Mouse (Mus musculus) brain, embryonic 14.5 days (tissue): ENCODE results near the gene Vwa1. TPM values are rescaled to one million over a fixed set of nuclear protein-coding genes. Genes with fewer than 3 reads are reported as not detected.

Experiments used
- DNase-seq: peaks from one replicate; pipeline ENCODE4 v3.0.0-alpha.2; 2011; ENCODE audit warnings: low read depth
- CTCF ChIP-seq: fragments of 200-500 bp; IDR thresholded peaks from 2 replicates; pipeline ENCODE4 v1.5.1; 2012; ENCODE audit warnings: inconsistent platforms, mild to moderate bottlenecking, moderate library complexity, borderline replicate concordance; ENCODE audit not compliant: insufficient read depth, insufficient read length; ENCODE audit errors: extremely low read depth
- POLR2A ChIP-seq: fragments of 200-500 bp; IDR thresholded peaks from 2 replicates; pipeline ENCODE4 v1.6.1; 2012; ENCODE audit warnings: mild to moderate bottlenecking, inconsistent platforms, borderline replicate concordance; ENCODE audit not compliant: poor library complexity, insufficient read depth, insufficient read length, severe bottlenecking; ENCODE audit errors: extremely low read depth
- polyA plus RNA-seq: library from polyadenylated mRNA; depleted of rRNA; stranded (reverse); fragments of >200 nt; gene quantifications from 2 replicates; pipeline ENCODE4 v1.2.3, GENCODE M21; 2012; rRNA removed

Vwa1 gene
- polyA plus RNA-seq, 1 experiment: 25.3 TPM

DNA sequence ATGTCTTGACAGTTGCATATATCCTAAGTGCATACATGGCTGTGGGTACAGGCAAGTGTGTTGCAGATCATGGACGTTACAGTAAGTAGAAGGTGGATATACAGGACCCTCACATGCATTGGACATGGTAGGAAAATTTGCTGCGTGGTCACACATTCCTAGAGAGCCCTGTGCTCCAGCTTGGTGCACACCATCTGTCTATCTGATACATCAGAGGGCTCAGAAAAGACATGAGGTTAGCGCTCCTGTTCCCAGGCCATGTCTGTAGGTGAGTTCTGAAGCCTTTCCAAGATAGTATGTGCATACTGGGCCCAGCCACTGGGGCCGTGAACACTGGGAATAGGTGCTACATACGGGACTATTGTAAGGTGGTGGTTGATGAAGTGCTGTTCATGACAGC is 38.1 kb downstream of the Vwa1 start:
- TF ChIP-seq POLR2A: no peak
- no peak for TF ChIP-seq CTCF
- no peak for DNase-seq

DNA sequence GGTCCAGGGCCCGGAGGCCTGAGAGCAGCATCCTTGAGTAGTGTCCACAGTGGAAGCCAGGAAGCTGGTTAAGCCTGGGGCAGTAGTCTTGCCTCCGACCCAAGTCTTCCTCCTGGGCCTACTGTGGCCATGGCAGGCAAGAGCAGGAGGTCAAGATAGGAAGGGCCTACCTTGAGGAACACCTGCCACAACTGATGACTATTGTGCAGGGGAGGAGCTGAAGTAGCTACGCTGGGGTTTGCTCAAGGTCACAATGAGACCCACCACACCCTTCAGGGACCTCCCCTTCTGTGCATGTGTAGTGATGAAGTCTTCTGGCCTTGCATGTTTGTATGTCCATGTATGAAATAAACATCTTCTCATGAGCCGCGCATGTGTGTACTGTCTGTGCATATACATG is 38.7 kb downstream of the Vwa1 start:
- no peak for TF ChIP-seq CTCF
- TF ChIP-seq POLR2A: no peak

DNA sequence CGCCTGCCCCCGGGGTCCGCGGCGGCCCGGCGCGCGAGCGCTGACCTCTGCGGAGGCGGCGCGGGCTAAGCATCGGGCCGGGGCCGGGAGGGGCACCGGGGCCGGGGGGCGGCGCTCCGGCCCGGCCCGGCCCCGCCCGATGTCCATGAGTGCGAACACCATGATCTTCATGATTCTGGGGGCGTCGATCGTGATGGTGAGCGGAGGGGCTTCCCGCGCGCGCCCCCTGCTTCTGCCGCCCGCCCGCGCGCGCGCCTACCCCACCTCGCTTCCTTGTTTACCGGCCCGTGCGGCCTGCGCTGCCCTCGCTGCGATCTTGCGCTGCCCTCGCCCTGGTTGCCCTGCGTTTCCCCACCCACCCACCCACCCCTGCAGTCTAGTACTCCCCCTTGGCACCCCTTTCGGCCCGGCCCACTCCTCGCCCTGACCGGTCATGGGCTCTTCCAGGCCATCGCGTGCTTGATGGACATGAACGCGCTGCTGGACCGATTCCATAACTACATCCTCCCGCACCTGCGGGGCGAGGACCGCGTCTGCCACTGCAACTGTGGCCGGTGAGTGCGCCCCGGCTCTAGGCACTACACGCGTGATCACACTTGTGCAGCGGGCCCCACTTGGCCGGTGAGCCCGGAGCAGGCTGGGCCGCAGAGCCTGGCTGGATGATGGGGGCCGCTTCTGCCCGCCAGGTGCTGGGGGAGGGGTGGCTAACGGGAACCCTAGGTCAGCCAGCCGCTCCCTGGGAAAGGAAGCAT is 39.4 kb downstream of the Vwa1 start:
- TF ChIP-seq CTCF (no peak), POLR2A (peak; percentile 6; the same call in 1 of the 2 replicates)
- DNase-seq: peak; percentile 71

More for the DNA sequence above, 38.7 kb downstream of the Vwa1 start:
- DNase-seq: peak; percentile 4

DNA sequence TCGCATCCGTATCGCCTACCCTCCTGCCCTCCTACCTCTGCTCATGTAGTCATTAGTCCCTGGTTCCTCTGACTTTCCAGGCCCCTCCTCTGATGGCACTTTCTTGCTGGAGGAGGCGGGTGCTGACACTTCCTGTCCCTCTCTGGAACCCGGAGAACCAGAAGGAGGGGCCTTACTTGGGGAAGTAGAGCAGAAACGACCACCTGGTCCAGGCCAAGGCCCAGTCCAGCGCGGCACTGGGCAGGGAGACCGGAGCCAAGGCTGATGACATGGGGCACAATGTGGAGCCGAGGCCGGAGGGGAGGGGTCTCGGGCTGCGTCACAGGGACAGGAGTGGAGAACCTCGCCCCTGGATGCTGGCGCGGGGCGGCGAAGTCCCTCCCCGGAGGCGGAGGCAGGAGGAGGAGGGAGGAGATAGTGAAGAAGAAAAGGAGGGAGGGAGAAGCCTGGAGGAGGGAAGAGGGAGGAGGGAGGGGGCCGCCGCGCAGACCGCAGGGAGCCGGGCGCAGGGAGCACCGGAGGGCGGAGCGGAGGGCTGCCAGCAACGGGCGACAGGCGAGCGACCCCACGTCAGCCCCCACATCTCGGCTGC is 40.1 kb downstream of the Vwa1 start, which contains the start of gene Tmem240:
Tmem240 (plus strand) TSS at position 451 of the 592 bp plus-strand sequence.
- peak; percentile 98 for DNase-seq
- TF ChIP-seq POLR2A: peak; percentile 78
- TF ChIP-seq CTCF: no peak

DNA sequence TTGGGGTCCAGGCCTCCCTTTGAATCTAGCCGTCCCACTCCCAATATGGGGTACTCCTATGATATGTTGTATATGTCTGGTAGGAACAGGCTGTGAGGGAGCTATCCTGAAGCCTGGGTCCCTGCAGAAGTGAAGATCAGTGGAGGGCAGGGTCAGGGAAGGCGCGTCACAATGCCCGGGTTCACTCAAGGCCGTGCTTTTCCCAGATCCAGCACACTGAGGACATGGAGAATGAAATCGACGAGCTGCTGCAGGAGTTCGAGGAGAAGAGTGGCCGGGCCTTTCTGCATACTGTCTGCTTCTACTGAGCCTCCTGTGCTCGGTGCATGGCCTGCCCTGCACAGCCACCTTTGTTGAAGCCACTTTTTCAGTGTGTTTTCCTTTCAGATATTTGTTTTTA is 41.2 kb downstream of the Vwa1 start:
- DNase-seq: no peak
- TF ChIP-seq CTCF: no peak
- TF ChIP-seq POLR2A: no peak

DNA sequence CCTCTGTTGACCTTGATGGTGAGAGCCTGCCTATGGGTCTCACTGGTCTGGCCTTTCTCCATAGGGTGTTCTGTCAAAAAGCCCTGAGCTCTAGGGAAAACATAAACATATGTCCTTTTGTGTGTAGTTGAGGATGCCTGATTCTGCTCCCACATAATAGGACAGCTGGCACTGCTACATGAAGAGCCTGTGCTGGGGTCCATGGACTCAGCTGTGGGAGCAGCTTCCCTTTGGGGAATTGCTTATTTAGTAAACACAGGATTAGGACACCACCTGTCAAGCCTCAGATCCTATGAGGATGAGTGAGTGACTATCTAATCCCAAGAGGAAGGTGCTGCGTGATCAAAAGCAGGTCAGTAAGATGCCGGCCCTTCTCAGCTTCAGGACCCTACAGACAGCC is 46.5 kb downstream of the Vwa1 start:
- no peak for TF ChIP-seq POLR2A
- no peak for TF ChIP-seq CTCF
- peak; percentile 31 for DNase-seq

DNA sequence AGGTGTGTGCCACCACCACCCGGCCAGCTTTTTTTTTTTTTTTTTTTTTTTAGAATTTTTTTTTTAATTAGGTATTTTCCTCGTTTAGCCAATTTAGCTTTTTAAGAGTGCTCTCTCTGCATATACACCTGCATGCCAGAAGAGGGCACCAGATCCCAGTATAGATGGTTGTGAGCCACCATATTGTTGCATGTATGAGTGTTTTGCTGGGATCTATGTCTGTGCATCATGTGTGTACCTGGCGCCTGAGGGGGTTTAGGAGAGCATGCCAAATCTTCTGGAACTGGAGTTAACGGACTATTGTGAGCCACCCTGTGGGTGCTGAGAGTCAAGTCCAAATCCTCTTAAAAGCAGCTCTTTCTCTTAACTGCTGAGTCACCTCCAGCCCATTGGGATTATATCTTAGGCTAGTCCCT is 52.8 kb downstream of the Vwa1 start:
- TF ChIP-seq CTCF (peak; percentile 56; the same call in 1 of the 2 replicates), POLR2A (no peak)
- peak; percentile 53 for DNase-seq

Other genes starting within 250 kb of the Vwa1 start
- gene Nadk, start 212.3 kb downstream of the Vwa1 start, polyA plus RNA-seq: 86.2 and 100 TPM in 2 replicates
- gene Slc35e2, start 173.3 kb downstream of the Vwa1 start, polyA plus RNA-seq: 15.0 and 21.8 TPM in 2 replicates
- gene Cdk11b, start 149.8 kb downstream of the Vwa1 start, polyA plus RNA-seq: 32.8 and 52.2 TPM in 2 replicates
- not detected in 2 replicates for gene Gm10563, start 129.3 kb downstream of the Vwa1 start, polyA plus RNA-seq
- 9.8 and 11.0 TPM in 2 replicates for gene Mmp23, start 121.3 kb downstream of the Vwa1 start, polyA plus RNA-seq
- gene Mib2, start 105.5 kb downstream of the Vwa1 start, polyA plus RNA-seq: 94.1 and 114 TPM in 2 replicates
- gene Fndc10, start 80.4 kb downstream of the Vwa1 start, polyA plus RNA-seq: 27.0 and 30.3 TPM in 2 replicates
- gene Ssu72, start 69.9 kb downstream of the Vwa1 start, polyA plus RNA-seq: 117 and 133 TPM in 2 replicates
- gene Tmem240, start 39.9 kb downstream of the Vwa1 start, polyA plus RNA-seq: 31.1 and 31.4 TPM in 2 replicates
- 103 and 120 TPM in 2 replicates for gene Atad3a, start 13.6 kb downstream of the Vwa1 start, polyA plus RNA-seq
- 1.4 and 1.5 TPM in 2 replicates for gene Tmem88b, start 11.2 kb upstream of the Vwa1 start, polyA plus RNA-seq
- not detected in 2 replicates for gene Ankrd65, start 15.7 kb upstream of the Vwa1 start, polyA plus RNA-seq
- 94.1 and 117 TPM in 2 replicates for gene Mrpl20, start 28.2 kb upstream of the Vwa1 start, polyA plus RNA-seq
- gene Ccnl2, start 37.8 kb upstream of the Vwa1 start, polyA plus RNA-seq: 161 and 223 TPM in 2 replicates
- gene Aurkaip1, start 56.6 kb upstream of the Vwa1 start, polyA plus RNA-seq: 100 and 128 TPM in 2 replicates
- gene Mxra8, start 65.0 kb upstream of the Vwa1 start, polyA plus RNA-seq: 39.9 and 42.2 TPM in 2 replicates
- 139 and 184 TPM in 2 replicates for gene Dvl1, start 72.7 kb upstream of the Vwa1 start, polyA plus RNA-seq
- 0.77 and 0.83 TPM in 2 replicates for gene Tas1r3, start 88.7 kb upstream of the Vwa1 start, polyA plus RNA-seq
- 29.0 and 30.0 TPM in 2 replicates for gene Cptp, start 94.7 kb upstream of the Vwa1 start, polyA plus RNA-seq
- 69.1 and 96.2 TPM in 2 replicates for gene Ints11, start 94.8 kb upstream of the Vwa1 start, polyA plus RNA-seq
- 75.1 and 115 TPM in 2 replicates for gene Pusl1, start 117.1 kb upstream of the Vwa1 start, polyA plus RNA-seq
- 128 and 130 TPM in 2 replicates for gene Acap3, start 117.1 kb upstream of the Vwa1 start, polyA plus RNA-seq
- gene Ube2j2, start 169.1 kb upstream of the Vwa1 start, polyA plus RNA-seq: 114 and 144 TPM in 2 replicates
- 8.6 and 11.0 TPM in 2 replicates for gene C1qtnf12, start 187.6 kb upstream of the Vwa1 start, polyA plus RNA-seq
- 19.3 and 22.2 TPM in 2 replicates for gene B3galt6, start 218.0 kb upstream of the Vwa1 start, polyA plus RNA-seq
- 36.8 and 61.3 TPM in 2 replicates for gene Sdf4, start 218.2 kb upstream of the Vwa1 start, polyA plus RNA-seq
- gene Tnfrsf4, start 239.1 kb upstream of the Vwa1 start, polyA plus RNA-seq: 3.3 and 4.4 TPM in 2 replicates